Mouse (Mus musculus): Measurements from ENCODE around the gene Alg9. TPM values are rescaled to one million over a fixed set of nuclear protein-coding genes. Genes with fewer than 3 reads are reported as not detected.

Gene Alg9
- polyA plus RNA-seq, 1 experiment from 2014 or later = 40.8 TPM

DNA sequence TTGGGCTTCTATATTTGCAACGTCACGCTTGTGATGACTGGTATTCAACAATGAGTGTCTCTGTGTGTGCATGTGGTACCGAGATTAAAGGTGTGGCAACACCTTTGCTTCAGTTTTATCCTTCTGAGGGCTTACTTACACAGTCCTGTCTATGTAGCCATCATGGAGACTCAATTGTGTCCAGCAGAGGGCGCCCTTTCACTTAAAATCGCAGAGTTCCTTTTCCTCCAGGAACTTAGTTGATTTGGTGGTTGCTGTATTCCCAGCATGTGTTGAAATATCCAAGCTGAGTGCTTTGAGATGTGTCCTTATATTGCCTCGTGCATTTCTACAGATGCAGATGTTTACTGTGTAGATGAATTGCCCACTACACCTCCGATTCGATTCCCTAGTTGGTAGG lies 74.4 kb downstream of the Alg9 start:
- H3K9me3 ChIP-seq = no peaks in the 10 kb centered on the region
- H3K4me1 ChIP-seq (replicated peaks) = peaks cover 34% of the 10 kb centered on the region
- H3K27me3 ChIP-seq (replicated peaks) = no peaks in the 10 kb centered on the region
- WGBS = 18% methylated on average over 8 of the region's 8 CpGs
- peak overlapping the region; percentile 52 for H3K4me2 ChIP-seq (replicated peaks)
- no peak overlapping the region for H3K9ac ChIP-seq
- peak overlapping the region; percentile 72; the same call in 1 of the 2 replicates for H3K27ac ChIP-seq
- peak; percentile 74 for ATAC-seq
- no peaks in the 10 kb centered on the region for H3K36me3 ChIP-seq
- 0 out of 2 replicates have a peak overlapping the region, but pooled peaks have one; percentile 0 for H3K4me3 ChIP-seq (replicated peaks)

- Histone ChIP-seq H3K27ac (peak overlapping the region; percentile 72; the same call in 1 of the 2 replicates), H3K9ac (no peak overlapping the region), H3K4me3 (replicated peaks) (0 out of 2 replicates have a peak overlapping the region, but pooled peaks have one; percentile 0), H3K9me3 (no peaks in the 10 kb centered on the region), H3K4me1 (replicated peaks) (peaks cover 34% of the 10 kb centered on the region), H3K4me2 (replicated peaks) (peak overlapping the region; percentile 52), H3K27me3 (replicated peaks) (no peaks in the 10 kb centered on the region), H3K36me3 (no peaks in the 10 kb centered on the region)
- WGBS = 54% methylated on average over 9 of the region's 9 CpGs
- ATAC-seq = peak; percentile 48
These were observed 74.9 kb downstream of the Alg9 start for GRCm38 (mm10) chr9:50849755-50850154.

DNA sequence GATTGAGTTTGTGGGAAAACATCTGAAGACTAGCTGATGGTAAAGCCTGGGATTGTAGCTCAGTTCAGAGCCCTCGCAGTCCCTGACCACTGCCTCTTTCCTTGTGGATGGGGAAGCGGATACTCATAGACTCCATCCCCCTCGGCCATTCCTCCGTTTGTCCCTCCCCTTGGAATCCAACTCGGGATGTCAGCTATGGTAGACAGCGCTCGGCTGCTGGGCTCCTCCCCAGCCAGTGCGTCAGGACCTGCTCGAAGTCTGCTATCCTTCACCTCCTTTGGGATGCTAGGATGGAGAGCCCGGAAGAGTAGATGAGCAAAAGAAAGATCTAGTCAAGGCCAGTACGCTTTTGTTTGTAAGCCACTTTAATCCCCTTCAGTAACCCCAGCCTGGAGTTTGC lies 75.5 kb downstream of the Alg9 start:
- Histone ChIP-seq H3K4me1 (replicated peaks) (peaks cover 34% of the 10 kb centered on the region), H3K9ac (no peak overlapping the region), H3K27me3 (replicated peaks) (no peaks in the 10 kb centered on the region)

DNA sequence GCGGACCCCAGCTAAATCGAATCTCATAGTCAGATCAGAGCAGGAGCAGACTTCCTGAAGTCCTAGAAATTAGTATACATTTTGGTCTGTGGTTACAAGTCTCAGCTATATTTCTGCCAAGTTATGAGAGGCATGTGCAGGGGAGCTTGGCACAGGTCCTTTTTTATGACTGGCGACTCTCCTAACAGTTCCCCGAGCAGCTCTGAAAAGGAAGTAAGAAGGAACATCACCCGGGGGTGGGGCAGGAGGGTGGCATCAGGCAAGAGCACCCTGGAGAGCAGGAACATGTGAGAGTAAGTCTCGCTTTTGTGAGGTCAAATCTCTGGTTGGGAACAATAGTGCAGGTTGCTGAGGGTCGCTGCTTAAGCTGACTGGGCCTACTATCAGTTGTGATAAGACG lies 75.9 kb downstream of the Alg9 start:
- Histone ChIP-seq H3K27ac (0 out of 2 replicates have a peak overlapping the region, but pooled peaks have one; percentile 63), H3K4me2 (replicated peaks) (peak overlapping the region; percentile 52), H3K9me3 (no peaks in the 10 kb centered on the region), H3K36me3 (no peaks in the 10 kb centered on the region), H3K4me1 (replicated peaks) (peaks cover 34% of the 10 kb centered on the region), H3K27me3 (replicated peaks) (no peaks in the 10 kb centered on the region), H3K9ac (no peak overlapping the region), H3K4me3 (replicated peaks) (no peak overlapping the region)
- 36% methylated on average over 8 of the region's 8 CpGs for WGBS
- no peak for ATAC-seq

More for the DNA sequence above, 75.5 kb downstream of the Alg9 start:
- Histone ChIP-seq H3K9me3 (no peaks in the 10 kb centered on the region), H3K27ac (peak overlapping the region; percentile 63), H3K4me2 (replicated peaks) (peak overlapping the region; percentile 52), H3K4me3 (replicated peaks) (no peak overlapping the region; the same call in 1 of the 2 replicates), H3K36me3 (no peaks in the 10 kb centered on the region)
- WGBS = 15% methylated on average over 11 of the region's 11 CpGs
- ATAC-seq = no peak

- no peak overlapping the region for H3K4me2 ChIP-seq (replicated peaks)
- 68% methylated on average over 17 of the region's 17 CpGs for WGBS
These were observed 78.0 kb downstream of the Alg9 start for GRCm38 (mm10) chr9:50852634-50853349.

GRCm38 (mm10) chr9:50854376-50854775 lies 79.6 kb downstream of the Alg9 start:
- 0 out of 2 replicates have a peak, but pooled peaks have one; percentile 8 for ATAC-seq
- H3K27ac ChIP-seq = peak overlapping the region; percentile 20; the same call in 1 of the 2 replicates
- H3K4me2 ChIP-seq (replicated peaks) = no peak overlapping the region
- no peaks in the 10 kb centered on the region for H3K27me3 ChIP-seq (replicated peaks)
- WGBS = 68% methylated on average over 8 of the region's 8 CpGs
- no peaks in the 10 kb centered on the region for H3K36me3 ChIP-seq
- H3K4me1 ChIP-seq (replicated peaks) = peaks cover 35% of the 10 kb centered on the region
- H3K9ac ChIP-seq = no peak overlapping the region
- no peak overlapping the region for H3K4me3 ChIP-seq (replicated peaks)
- H3K9me3 ChIP-seq = no peaks in the 10 kb centered on the region

More at GRCm38 (mm10) chr9:50852634-50853349, 78.0 kb downstream of the Alg9 start:
- no peak overlapping the region for H3K4me3 ChIP-seq (replicated peaks)
- no peaks in the 10 kb centered on the region for H3K36me3 ChIP-seq
- H3K9me3 ChIP-seq = no peaks in the 10 kb centered on the region
- no peak overlapping the region for H3K9ac ChIP-seq
- no peak for ATAC-seq
- peaks cover 31% of the 10 kb centered on the region for H3K4me1 ChIP-seq (replicated peaks)
- H3K27me3 ChIP-seq (replicated peaks) = no peaks in the 10 kb centered on the region
- H3K27ac ChIP-seq = no peak overlapping the region

DNA sequence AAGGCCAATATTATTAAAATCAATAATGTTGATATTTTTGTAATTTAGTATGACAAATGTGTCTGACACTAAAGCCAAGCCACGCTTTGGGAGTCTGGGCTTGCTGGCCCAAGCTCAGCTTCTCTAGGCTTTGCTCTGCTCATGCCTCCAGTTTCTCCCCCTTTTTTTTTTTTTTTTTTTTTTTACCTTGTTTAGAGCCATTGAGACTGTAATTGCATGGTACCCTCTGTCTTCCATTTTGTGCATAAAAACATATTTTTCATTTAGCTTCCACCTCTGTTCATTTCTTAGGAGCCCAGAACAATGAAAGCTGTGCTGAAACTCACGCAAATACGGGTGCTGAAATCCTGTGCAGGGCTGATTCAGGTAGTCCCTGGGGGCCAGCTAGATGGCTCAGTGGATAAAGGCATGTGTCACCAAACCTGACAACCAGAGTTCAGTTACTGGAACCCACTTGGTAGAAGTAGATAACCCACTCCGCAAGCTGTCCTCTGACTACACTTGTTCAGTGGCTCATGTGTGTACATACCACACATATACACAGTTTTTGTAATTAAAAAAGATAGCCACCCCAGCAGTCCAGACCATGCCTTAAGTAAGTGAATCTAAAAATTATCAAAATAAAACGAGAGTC lies 80.4 kb downstream of the Alg9 start:
- H3K4me3 ChIP-seq (replicated peaks) = no peak overlapping the region
- no peak overlapping the region for H3K9ac ChIP-seq
- H3K4me1 ChIP-seq (replicated peaks) = peaks cover 26% of the 10 kb centered on the region
- H3K36me3 ChIP-seq = peaks cover 6% of the 10 kb centered on the region; the same call in 1 of the 2 replicates
- no peak overlapping the region for H3K4me2 ChIP-seq (replicated peaks)
- 88% methylated on average over 5 of the region's 5 CpGs for WGBS
- no peak overlapping the region for H3K27ac ChIP-seq
- no peaks in the 10 kb centered on the region for H3K27me3 ChIP-seq (replicated peaks)
- H3K9me3 ChIP-seq = no peaks in the 10 kb centered on the region
- no peak for ATAC-seq

DNA sequence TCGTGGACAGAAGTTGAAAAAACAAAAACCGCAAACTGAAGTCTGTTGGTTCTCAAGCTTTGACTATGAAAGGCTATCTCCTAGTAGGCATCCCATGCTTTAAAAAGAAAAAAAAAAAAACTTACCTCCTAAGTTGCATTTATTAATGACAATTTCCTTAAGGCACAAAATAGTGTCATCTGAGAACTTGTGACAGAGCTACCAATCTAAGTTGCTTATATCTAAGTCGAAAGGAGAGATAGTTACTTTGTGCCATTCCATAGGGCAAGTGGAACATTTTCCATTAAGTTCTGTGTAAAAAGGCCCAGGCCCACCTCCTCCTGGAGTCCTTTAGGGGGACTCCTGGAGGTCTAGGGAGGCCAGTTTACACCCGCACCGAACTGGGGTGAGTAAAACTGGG lies 81.0 kb downstream of the Alg9 start:
- H3K4me3 ChIP-seq (replicated peaks) = 0 out of 2 replicates have a peak overlapping the region, but pooled peaks have one; percentile 81
- H3K9ac ChIP-seq = no peak overlapping the region
- peak overlapping the region; percentile 74 for H3K4me2 ChIP-seq (replicated peaks)
- H3K4me1 ChIP-seq (replicated peaks) = peaks cover 21% of the 10 kb centered on the region
- no peaks in the 10 kb centered on the region for H3K27me3 ChIP-seq (replicated peaks)
- WGBS = 74% methylated on average over 5 of the region's 5 CpGs
- no peak for ATAC-seq
- peaks cover 8% of the 10 kb centered on the region; the same call in 1 of the 2 replicates for H3K36me3 ChIP-seq
- peak overlapping the region; percentile 90 for H3K27ac ChIP-seq
- H3K9me3 ChIP-seq = no peaks in the 10 kb centered on the region

DNA sequence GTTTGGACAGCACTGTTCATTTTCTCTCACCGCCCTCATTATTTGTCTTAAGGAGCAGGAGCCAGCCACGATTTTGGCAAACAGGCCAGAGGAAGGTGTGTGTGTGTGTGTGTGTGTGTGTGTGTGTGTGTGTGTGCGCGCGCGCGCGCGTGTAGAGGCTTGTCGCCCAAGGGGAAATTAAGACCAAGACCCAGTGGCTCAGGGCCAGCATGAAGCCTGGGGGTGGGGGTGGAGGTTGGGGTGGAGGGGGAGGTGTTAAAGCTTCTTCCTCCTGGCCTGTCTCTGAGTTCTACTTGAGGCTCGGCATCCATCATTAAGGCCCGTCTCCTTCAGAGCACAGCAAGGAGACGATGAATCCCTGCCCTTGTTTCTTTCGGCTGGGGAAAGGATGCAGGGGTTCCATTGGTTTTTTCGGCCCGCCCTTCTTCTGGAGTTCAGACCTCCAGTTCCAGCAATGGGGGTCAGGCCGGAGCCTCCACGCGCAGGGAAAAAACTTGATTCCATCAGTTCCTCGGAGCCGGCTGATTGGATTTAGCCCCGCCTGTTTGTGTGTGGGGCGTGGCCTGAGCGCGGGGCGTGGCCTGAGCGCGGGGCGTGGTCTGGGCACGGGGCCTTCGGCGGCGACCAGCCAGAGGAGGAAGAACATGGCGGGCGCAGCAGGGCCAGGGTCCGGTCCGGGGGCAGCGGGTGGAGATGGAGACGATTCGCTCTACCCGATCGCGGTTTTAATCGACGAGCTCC lies 81.7 kb downstream of the Alg9 start:
- peak overlapping the region; percentile 74 for H3K4me2 ChIP-seq (replicated peaks)
- WGBS = 1% methylated on average over 45 of the region's 45 CpGs
- H3K9ac ChIP-seq = peak overlapping the region; percentile 71
- peak overlapping the region; percentile 81 for H3K4me3 ChIP-seq (replicated peaks)
- H3K9me3 ChIP-seq = no peaks in the 10 kb centered on the region
- peaks cover 10% of the 10 kb centered on the region; the same call in 1 of the 2 replicates for H3K36me3 ChIP-seq
- peak; percentile 93 for ATAC-seq
- 0 out of 2 replicates have a peak, but pooled peaks cover 18% of the 10 kb centered on the region for H3K4me1 ChIP-seq (replicated peaks)
- H3K27ac ChIP-seq = peak overlapping the region; percentile 90
- H3K27me3 ChIP-seq (replicated peaks) = no peaks in the 10 kb centered on the region

GRCm38 (mm10) chr9:50857082-50857641 lies 82.3 kb downstream of the Alg9 start:
- peak overlapping the region; percentile 74 for H3K4me2 ChIP-seq (replicated peaks)
- H3K27me3 ChIP-seq (replicated peaks) = no peaks in the 10 kb centered on the region
- peaks cover 15% of the 10 kb centered on the region; the same call in 1 of the 2 replicates for H3K36me3 ChIP-seq
- WGBS = 0% methylated on average over 43 of the region's 46 CpGs
- peak; percentile 65 for ATAC-seq
- H3K4me3 ChIP-seq (replicated peaks) = peak overlapping the region; percentile 81
- H3K9me3 ChIP-seq = no peaks in the 10 kb centered on the region
- H3K9ac ChIP-seq = peak overlapping the region; percentile 71
- 0 out of 2 replicates have a peak, but pooled peaks cover 18% of the 10 kb centered on the region for H3K4me1 ChIP-seq (replicated peaks)
- peak overlapping the region; percentile 90 for H3K27ac ChIP-seq

- ATAC-seq = no peak
- H3K4me1 ChIP-seq (replicated peaks) = 0 out of 2 replicates have a peak, but pooled peaks cover 8% of the 10 kb centered on the region
- H3K4me3 ChIP-seq (replicated peaks) = no peak overlapping the region
- no peaks in the 10 kb centered on the region for H3K9me3 ChIP-seq
- no peak overlapping the region for H3K27ac ChIP-seq
- no peak overlapping the region for H3K9ac ChIP-seq
- peaks cover 21% of the 10 kb centered on the region for H3K36me3 ChIP-seq
- H3K27me3 ChIP-seq (replicated peaks) = no peaks in the 10 kb centered on the region
- H3K4me2 ChIP-seq (replicated peaks) = no peak overlapping the region
- WGBS = 70% methylated on average over 6 of the region's 6 CpGs
These were observed 83.9 kb downstream of the Alg9 start for GRCm38 (mm10) chr9:50858681-50859080.

Data from intestine, embryonic 15.5 days (tissue).